Mouse (Mus musculus) lung, postnatal 0 days (tissue): ENCODE results near the gene Polm.

Source experiments
- CTCF ChIP-seq: IDR thresholded peaks from 2 replicates; pipeline ENCODE4 v1.5.1; 2016; ENCODE audit warnings: antibody characterized with exemption, mild to moderate bottlenecking
- EP300 ChIP-seq: IDR thresholded peaks from 2 replicates; pipeline ENCODE4 v1.6.1; 2016; ENCODE audit warnings: antibody characterized with exemption, mild to moderate bottlenecking, control low read depth

DNA sequence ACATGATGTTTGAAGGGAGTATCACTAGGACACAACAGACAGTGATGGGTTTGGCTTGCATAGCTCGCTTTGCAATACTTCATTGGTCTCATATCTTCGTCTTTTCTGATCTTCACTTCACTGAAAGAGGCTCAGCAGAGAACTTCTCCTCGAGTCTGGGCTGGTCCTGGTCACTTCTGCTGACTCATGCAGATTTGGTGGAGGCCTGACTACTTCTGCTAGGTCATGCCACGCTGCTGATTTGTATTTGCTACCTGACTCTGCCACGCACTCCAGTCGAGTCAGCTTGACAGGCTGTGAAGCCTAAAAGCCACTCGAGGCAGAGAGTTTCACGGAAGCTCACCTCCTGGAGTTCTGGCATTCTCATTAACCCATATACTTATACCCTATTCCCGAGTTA, 29.9 kb downstream of the Polm start:
- TF ChIP-seq CTCF (no peak), EP300 (no peak)
